Mouse (Mus musculus): ENCODE measurements around the gene Nudt1. TPM values are rescaled to one million over a fixed set of nuclear protein-coding genes. Genes with fewer than 3 reads are reported as not detected.

Gene Nudt1
- polyA plus RNA-seq, 1 experiment from 2014 or later: 37.0 TPM

DNA sequence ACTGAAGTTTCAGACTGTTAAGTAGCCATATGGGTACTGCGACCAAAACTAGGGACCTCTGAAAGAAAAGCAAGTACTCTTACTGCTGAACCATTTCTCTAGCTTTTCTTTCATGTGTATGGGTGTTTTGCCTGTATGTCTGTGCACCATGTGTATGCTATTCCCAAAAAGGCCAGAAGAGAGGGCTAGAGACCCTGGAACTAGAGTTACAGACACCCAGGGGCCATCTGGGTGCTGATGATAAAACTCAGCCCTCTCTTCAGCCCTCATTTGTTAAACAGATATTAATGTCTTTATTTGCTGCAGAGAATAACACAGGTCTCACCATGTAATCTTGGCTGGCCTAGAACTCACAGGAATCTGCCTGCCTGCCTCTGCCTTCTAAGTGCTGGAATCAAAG lies 63.0 kb downstream of the Nudt1 start:
- no peak for ATAC-seq (ENCODE audit: insufficient read depth, low FRiP score)
- no peak overlapping the region for H3K27ac ChIP-seq (ENCODE audit: low read length)
- peaks cover 15% of the 10 kb centered on the region for H3K4me1 ChIP-seq (ENCODE audit: control insufficient read depth, insufficient read depth, low read length)
- H3K9me3 ChIP-seq (replicated peaks; ENCODE audit: control insufficient read depth, low read length): no peaks in the 10 kb centered on the region
- H3K4me3 ChIP-seq (replicated peaks; ENCODE audit: low read length): no peak overlapping the region
- no peak overlapping the region for H3K9ac ChIP-seq (ENCODE audit: low read length)
- no peak overlapping the region for H3K4me2 ChIP-seq (ENCODE audit: low read depth, low read length)
- no peaks in the 10 kb centered on the region for H3K27me3 ChIP-seq (ENCODE audit: control insufficient read depth, insufficient read depth, low read length)
- H3K36me3 ChIP-seq (ENCODE audit: control insufficient read depth, insufficient read depth, low read length): no peaks in the 10 kb centered on the region
- WGBS: 93% methylated on average over 1 of the region's 1 CpGs

GRCm38 (mm10) chr5:140387236-140387635 lies 65.8 kb downstream of the Nudt1 start:
- Histone ChIP-seq H3K9me3 (replicated peaks; ENCODE audit: control insufficient read depth, low read length) (no peaks in the 10 kb centered on the region), H3K36me3 (ENCODE audit: control insufficient read depth, insufficient read depth, low read length) (no peaks in the 10 kb centered on the region), H3K4me3 (replicated peaks; ENCODE audit: low read length) (no peak overlapping the region), H3K4me2 (ENCODE audit: low read depth, low read length) (no peak overlapping the region), H3K27ac (ENCODE audit: low read length) (no peak overlapping the region), H3K9ac (ENCODE audit: low read length) (no peak overlapping the region), H3K4me1 (ENCODE audit: control insufficient read depth, insufficient read depth, low read length) (peaks cover 17% of the 10 kb centered on the region), H3K27me3 (ENCODE audit: control insufficient read depth, insufficient read depth, low read length) (no peaks in the 10 kb centered on the region)
- no peak for ATAC-seq (ENCODE audit: insufficient read depth, low FRiP score)
- WGBS: 84% methylated on average over 7 of the region's 7 CpGs

Other genes starting within 250 kb of the Nudt1 start
- 37.4 and 38.6 TPM in 2 replicates for gene Mad1l1, start 104 bp upstream of the Nudt1 start, polyA plus RNA-seq (2015; fragmentation: Nextera tagmentation; extraction: Ambion mirVana)
- gene Mrm2, start 10.2 kb downstream of the Nudt1 start, polyA plus RNA-seq (2015; fragmentation: Nextera tagmentation; extraction: Ambion mirVana): 16.0 and 17.2 TPM in 2 replicates
- gene Snx8, start 67.6 kb downstream of the Nudt1 start, polyA plus RNA-seq (2015; fragmentation: Nextera tagmentation; extraction: Ambion mirVana): 17.9 and 19.3 TPM in 2 replicates
- 64.3 and 72.7 TPM in 2 replicates for gene Eif3b, start 97.7 kb downstream of the Nudt1 start, polyA plus RNA-seq (2015; fragmentation: Nextera tagmentation; extraction: Ambion mirVana)
- not detected in 2 replicates for gene Gm4869, start 124.0 kb downstream of the Nudt1 start, polyA plus RNA-seq (2015; fragmentation: Nextera tagmentation; extraction: Ambion mirVana)
- 22.6 and 27.4 TPM in 2 replicates for gene Chst12, start 183.9 kb downstream of the Nudt1 start, polyA plus RNA-seq (2015; fragmentation: Nextera tagmentation; extraction: Ambion mirVana)
- gene Grifin, start 243.4 kb downstream of the Nudt1 start, polyA plus RNA-seq (2015; fragmentation: Nextera tagmentation; extraction: Ambion mirVana): 0.71 TPM in 1 of 2 replicates, not detected in the other